Mouse (Mus musculus) induced T-regulatory cell, adult 2 months (primary cell): Measurements from ENCODE around the gene Psmd13.

Experiments used
- DNase-seq: peaks from one replicate; pipeline ENCODE4 v3.0.0-alpha.2; 2012; ENCODE audit warnings: low read depth

Gene Psmd13

GRCm38 (mm10) chr7:140944236-140944635, 62.5 kb downstream of the Psmd13 start:
- no peak for DNase-seq

GRCm38 (mm10) chr7:140945247-140945646, 63.5 kb downstream of the Psmd13 start:
- no peak for DNase-seq

GRCm38 (mm10) chr7:140946311-140946710, 64.5 kb downstream of the Psmd13 start:
- DNase-seq: no peak

GRCm38 (mm10) chr7:140946980-140947379, 65.2 kb downstream of the Psmd13 start:
- DNase-seq: peak; percentile 81

GRCm38 (mm10) chr7:140948161-140948560, 66.4 kb downstream of the Psmd13 start:
- DNase-seq: no peak
